Mouse (Mus musculus) spleen, adult 2 months (tissue): ENCODE data around the gene Gm20388.

ENCODE experiments used
- CTCF ChIP-seq: fragments of 200-500 bp; IDR thresholded peaks from 2 replicates; pipeline ENCODE4 v1.5.1; 2011; ENCODE audit warnings: mild to moderate bottlenecking, inconsistent platforms; ENCODE audit not compliant: insufficient read depth, insufficient read length, insufficient replicate concordance; ENCODE audit errors: extremely low read depth
- POLR2A ChIP-seq: fragments of 200-500 bp; IDR thresholded peaks from 2 replicates; pipeline ENCODE4 v1.6.1; 2011; ENCODE audit warnings: low read depth, low read length, inconsistent platforms

DNA sequence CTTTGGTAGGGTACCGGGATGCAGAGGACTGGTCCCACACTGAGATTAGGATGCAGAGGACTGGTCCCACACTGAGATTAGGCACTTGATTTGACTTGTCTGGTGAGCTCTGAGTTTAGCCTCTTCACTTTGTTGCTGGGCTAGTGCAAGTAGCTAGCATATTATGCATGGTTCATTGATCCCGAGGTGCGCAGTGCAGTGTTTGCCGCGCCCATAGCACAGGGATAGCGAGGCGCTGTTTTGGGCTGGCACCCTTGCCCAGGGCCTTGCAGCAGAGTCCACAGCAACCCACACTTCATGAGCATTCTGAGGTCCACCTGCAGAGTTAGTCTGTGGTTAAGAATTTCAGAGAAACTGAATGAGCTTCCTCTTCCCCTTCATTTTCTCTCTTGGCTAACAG lies 2042.2 kb downstream of the Gm20388 start:
- TF ChIP-seq CTCF (no peak), POLR2A (no peak)
